Mouse (Mus musculus) stomach, embryonic 16.5 days (tissue): ENCODE data around the gene Ddr2. TPM values are rescaled to one million over a fixed set of nuclear protein-coding genes. Genes with fewer than 3 reads are reported as not detected.

Experiments used
- ATAC-seq: fragments of 200-750 bp; cut with Nextera tagmentation; 2 replicates; pipeline ENCODE4 v1.8.0; 2017; ENCODE audit warnings: moderate number of reproducible peaks, moderate TSS enrichment; ENCODE audit not compliant: insufficient read depth, low FRiP score
- H3K27ac ChIP-seq: fragments of 300-500 bp; sonication (generic); 2 replicates; pipeline ENCODE4 v1.5.1; 2014; ENCODE audit warnings: low read length
- H3K27me3 ChIP-seq: fragments of 300-500 bp; sonication (generic); 2 replicates; pipeline ENCODE4 v1.6.1; 2014; ENCODE audit warnings: low read length, control low read depth, mixed read lengths; ENCODE audit not compliant: control insufficient read depth, insufficient read depth
- H3K36me3 ChIP-seq: fragments of 300-500 bp; sonication (generic); 2 replicates; pipeline ENCODE4 v1.6.1; 2014; ENCODE audit warnings: low read length; ENCODE audit not compliant: control insufficient read depth, insufficient read depth
- H3K4me1 ChIP-seq: fragments of 300-500 bp; sonication (generic); 2 replicates; pipeline ENCODE4 v1.6.1; 2014; ENCODE audit warnings: low read length, control low read depth, mixed read lengths; ENCODE audit not compliant: control insufficient read depth, insufficient read depth
- H3K4me2 ChIP-seq: fragments of 300-500 bp; sonication (generic); 2 replicates; pipeline ENCODE4 v1.6.1; 2014; ENCODE audit warnings: low read depth, low read length, mixed read lengths
- H3K4me3 ChIP-seq: fragments of 300-500 bp; sonication (generic); replicated peaks from 2 replicates; pipeline ENCODE4 v1.5.1; 2014; ENCODE audit warnings: mild to moderate bottlenecking, low read length
- H3K9ac ChIP-seq: fragments of 300-500 bp; sonication (generic); 2 replicates; pipeline ENCODE4 v1.6.1; 2014; ENCODE audit warnings: low read length
- H3K9me3 ChIP-seq: fragments of 300-500 bp; sonication (generic); replicated peaks from 2 replicates; pipeline ENCODE4 v1.6.1; 2016; ENCODE audit warnings: low read length, control low read depth; ENCODE audit not compliant: control insufficient read depth
- WGBS: fragments of 180-500 bp; shearing (Covaris S2); extraction: QIAGEN DNeasy Blood & Tissue Kit; methylation state at CpG from one replicate; pipeline ENCODE4 v1.1.7; 2014; 5-methylcytosine and 5-hydroxymethylcytosine counted together
- polyA plus RNA-seq: library from polyadenylated mRNA; unstranded; fragments of >200 nt; fragmentation: Nextera tagmentation; extraction: Ambion mirVana; gene quantifications from 2 replicates; pipeline ENCODE4 v1.2.1, GENCODE M21; 2015

The Ddr2 gene
- polyA plus RNA-seq, 1 experiment from 2014 or later = 57.1 TPM

DNA sequence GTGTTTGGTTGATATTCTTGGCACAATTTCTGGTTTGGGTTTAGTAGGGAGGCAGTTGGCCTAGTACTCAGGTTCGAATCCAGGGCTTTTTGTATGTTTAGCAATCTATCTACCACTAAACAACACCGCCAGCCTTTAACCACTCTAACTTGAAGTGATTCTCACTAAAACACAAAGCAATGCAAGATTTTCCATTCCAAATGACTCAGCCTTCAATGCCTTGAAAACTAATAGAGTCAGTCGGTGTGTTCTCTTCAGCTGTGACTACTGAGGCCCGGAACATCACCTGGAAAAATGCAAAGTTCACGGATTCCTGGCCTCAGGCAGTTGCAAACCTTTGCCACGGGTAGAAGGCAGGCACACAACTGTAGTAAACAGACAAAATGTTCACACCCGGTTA is 178.9 kb downstream of the Ddr2 start:
- H3K9ac ChIP-seq = no peak overlapping the region
- no peak overlapping the region for H3K4me3 ChIP-seq
- H3K27me3 ChIP-seq = peaks cover 3% of the 10 kb centered on the region; the same call in 1 of the 2 replicates
- WGBS = 74% methylated on average over 7 of the region's 7 CpGs
- H3K4me2 ChIP-seq = no peak overlapping the region
- peaks cover 12% of the 10 kb centered on the region for H3K4me1 ChIP-seq
- H3K9me3 ChIP-seq = no peaks in the 10 kb centered on the region
- no peak for ATAC-seq
- H3K27ac ChIP-seq = no peak overlapping the region
- H3K36me3 ChIP-seq = no peaks in the 10 kb centered on the region

DNA sequence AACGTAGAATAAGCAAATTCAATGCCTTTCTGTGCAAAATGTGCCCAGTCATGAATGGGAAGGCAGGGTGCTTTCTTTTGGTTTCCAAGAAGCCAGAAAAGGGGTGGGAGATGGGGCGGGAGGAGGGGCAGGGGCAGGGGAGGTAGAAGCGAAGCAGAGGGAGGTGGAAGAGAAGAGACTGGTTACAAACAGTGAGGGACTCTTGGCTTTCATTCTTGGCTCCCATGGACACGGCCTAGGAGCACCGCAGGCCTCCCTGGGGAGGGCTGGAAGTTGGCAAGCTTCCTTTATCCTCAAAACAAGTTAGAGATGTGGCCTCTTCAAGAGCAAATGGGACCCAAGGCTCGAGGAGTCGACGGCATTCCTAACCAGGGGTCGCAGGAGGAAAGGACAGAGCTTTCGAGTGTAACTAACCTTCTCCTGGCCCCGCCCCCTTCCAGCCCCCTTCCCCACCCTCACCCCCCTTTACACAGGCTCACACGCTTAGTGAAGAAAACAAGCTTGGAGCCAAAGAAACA is 182.0 kb downstream of the Ddr2 start, which contains the start of gene Ccdc190:
Ccdc190 (plus strand) TSS at position 195 of the 518 bp plus-strand sequence.
- H3K4me2 ChIP-seq = peak within 1 kb of the TSS; percentile 43
- ATAC-seq = no peak
- H3K9me3 ChIP-seq = no peaks in the 10 kb centered on the region
- 20% methylated on average over 12 of the region's 12 CpGs for WGBS
- H3K27me3 ChIP-seq = peaks cover 3% of the 10 kb centered on the region; the same call in 1 of the 2 replicates
- H3K4me1 ChIP-seq = peaks cover 12% of the 10 kb centered on the region
- H3K9ac ChIP-seq = peak within 1 kb of the TSS; percentile 35; the same call in 1 of the 2 replicates
- H3K4me3 ChIP-seq = no peak within 1 kb of the TSS; the same call in 1 of the 2 replicates
- H3K36me3 ChIP-seq = no peaks in the 10 kb centered on the region
- no peak within 1 kb of the TSS for H3K27ac ChIP-seq

- 0 out of 2 replicates have a peak, but pooled peaks have one; percentile 31 for ATAC-seq
- H3K4me2 ChIP-seq = peak overlapping the region; percentile 43
- no peak overlapping the region for H3K27ac ChIP-seq
- peaks cover 12% of the 10 kb centered on the region for H3K4me1 ChIP-seq
- H3K9me3 ChIP-seq = no peaks in the 10 kb centered on the region
- 56% methylated on average over 8 of the region's 8 CpGs for WGBS
- no peaks in the 10 kb centered on the region for H3K36me3 ChIP-seq
- peaks cover 3% of the 10 kb centered on the region; the same call in 1 of the 2 replicates for H3K27me3 ChIP-seq
- H3K9ac ChIP-seq = no peak overlapping the region
- H3K4me3 ChIP-seq = no peak overlapping the region
Observed at GRCm38 (mm10) chr1:169927753-169928369, 182.7 kb downstream of the Ddr2 start.

- Histone ChIP-seq H3K9me3 (no peaks in the 10 kb centered on the region), H3K4me1 (peaks cover 12% of the 10 kb centered on the region), H3K9ac (no peak overlapping the region), H3K4me2 (no peak overlapping the region), H3K27me3 (no peaks in the 10 kb centered on the region), H3K36me3 (no peaks in the 10 kb centered on the region), H3K4me3 (no peak overlapping the region), H3K27ac (no peak overlapping the region)
- 87% methylated on average over 2 of the region's 2 CpGs for WGBS
- ATAC-seq = no peak
Observed at GRCm38 (mm10) chr1:169924567-169924966, 186.0 kb downstream of the Ddr2 start.

Other genes starting within 250 kb of the Ddr2 start
- gene Ccdc190, start 182.1 kb downstream of the Ddr2 start, polyA plus RNA-seq = 0.08 and 0.27 TPM in 2 replicates
- 15.6 and 18.0 TPM in 2 replicates for gene Hsd17b7, start 141.5 kb downstream of the Ddr2 start, polyA plus RNA-seq
- 58.9 and 64.0 TPM in 2 replicates for gene Uap1, start 64.2 kb upstream of the Ddr2 start, polyA plus RNA-seq
- gene Uhmk1, start 104.6 kb upstream of the Ddr2 start, polyA plus RNA-seq = 7.3 and 7.8 TPM in 2 replicates
- gene Sh2d1b2, start 122.0 kb upstream of the Ddr2 start, polyA plus RNA-seq = not detected in 2 replicates
- 0.12 and 0.43 TPM in 2 replicates for gene Sh2d1b1, start 166.6 kb upstream of the Ddr2 start, polyA plus RNA-seq
- gene Gm7694, start 195.6 kb upstream of the Ddr2 start, polyA plus RNA-seq = 4.6 and 4.8 TPM in 2 replicates
- 1.1 and 2.0 TPM in 2 replicates for gene Spata46, start 198.0 kb upstream of the Ddr2 start, polyA plus RNA-seq